Mouse (Mus musculus): ENCODE data around the gene Dab1. TPM values are rescaled to one million over a fixed set of nuclear protein-coding genes. Genes with fewer than 3 reads are reported as not detected.

The Dab1 gene
- polyA plus RNA-seq, 1 experiment from 2014 or later = 195 TPM

GRCm38 (mm10) chr4:104712338-104713083, 1093.4 kb downstream of the Dab1 start:
- H3K27ac ChIP-seq (ENCODE audit: low read length) = no peak overlapping the region
- H3K36me3 ChIP-seq (ENCODE audit: control insufficient read depth, insufficient read depth) = no peaks in the 10 kb centered on the region
- H3K4me2 ChIP-seq (ENCODE audit: low read length) = no peak overlapping the region
- H3K9ac ChIP-seq (replicated peaks; ENCODE audit: low read depth, low read length) = no peak overlapping the region
- H3K4me3 ChIP-seq (replicated peaks; ENCODE audit: low read length) = no peak overlapping the region
- WGBS = 50% methylated on average over 15 of the region's 15 CpGs
- ATAC-seq = no peak
- no peaks in the 10 kb centered on the region for H3K27me3 ChIP-seq (replicated peaks; ENCODE audit: control insufficient read depth, insufficient read depth, low read length)
- no peaks in the 10 kb centered on the region for H3K9me3 ChIP-seq (ENCODE audit: control insufficient read depth, low read length)
- peaks cover 15% of the 10 kb centered on the region for H3K4me1 ChIP-seq (replicated peaks; ENCODE audit: control insufficient read depth, insufficient read depth, low read length)

- Histone ChIP-seq H3K27me3 (replicated peaks; ENCODE audit: control insufficient read depth, insufficient read depth, low read length) (no peaks in the 10 kb centered on the region), H3K4me1 (replicated peaks; ENCODE audit: control insufficient read depth, insufficient read depth, low read length) (peaks cover 30% of the 10 kb centered on the region), H3K27ac (ENCODE audit: low read length) (no peak overlapping the region), H3K4me2 (ENCODE audit: low read length) (no peak overlapping the region), H3K36me3 (ENCODE audit: control insufficient read depth, insufficient read depth) (no peaks in the 10 kb centered on the region), H3K4me3 (replicated peaks; ENCODE audit: low read length) (no peak overlapping the region), H3K9ac (replicated peaks; ENCODE audit: low read depth, low read length) (no peak overlapping the region), H3K9me3 (ENCODE audit: control insufficient read depth, low read length) (no peaks in the 10 kb centered on the region)
- WGBS = 92% methylated on average over 9 of the region's 9 CpGs
- no peak for ATAC-seq
Observed at GRCm38 (mm10) chr4:104714925-104715519, 1095.9 kb downstream of the Dab1 start.

DNA sequence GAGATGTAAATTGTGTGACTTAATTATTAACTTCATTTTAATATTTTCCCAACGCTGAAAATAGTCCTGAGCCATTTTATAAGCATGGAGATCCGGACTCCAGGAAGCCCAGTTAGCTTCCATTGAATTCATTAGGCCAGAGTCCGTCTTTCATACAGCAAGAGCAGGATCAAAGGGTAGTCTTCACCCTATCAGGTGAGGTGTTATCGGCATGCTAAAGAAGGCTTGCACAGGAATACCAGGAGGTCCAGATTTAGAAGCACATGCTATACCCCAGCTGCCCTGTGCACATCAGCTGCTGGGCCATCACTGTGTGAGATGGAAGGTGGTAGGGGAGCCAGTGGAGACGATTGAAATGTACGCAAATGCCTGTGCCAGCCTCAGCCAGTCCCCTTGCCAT, 1096.7 kb downstream of the Dab1 start:
- Histone ChIP-seq H3K36me3 (ENCODE audit: control insufficient read depth, insufficient read depth) (no peaks in the 10 kb centered on the region), H3K4me2 (ENCODE audit: low read length) (no peak overlapping the region), H3K4me3 (replicated peaks; ENCODE audit: low read length) (no peak overlapping the region), H3K9me3 (ENCODE audit: control insufficient read depth, low read length) (no peaks in the 10 kb centered on the region), H3K4me1 (replicated peaks; ENCODE audit: control insufficient read depth, insufficient read depth, low read length) (peaks cover 30% of the 10 kb centered on the region), H3K27me3 (replicated peaks; ENCODE audit: control insufficient read depth, insufficient read depth, low read length) (no peaks in the 10 kb centered on the region), H3K27ac (ENCODE audit: low read length) (0 out of 2 replicates have a peak overlapping the region, but pooled peaks have one; percentile 24), H3K9ac (replicated peaks; ENCODE audit: low read depth, low read length) (no peak overlapping the region)
- ATAC-seq = no peak
- 74% methylated on average over 6 of the region's 6 CpGs for WGBS

DNA sequence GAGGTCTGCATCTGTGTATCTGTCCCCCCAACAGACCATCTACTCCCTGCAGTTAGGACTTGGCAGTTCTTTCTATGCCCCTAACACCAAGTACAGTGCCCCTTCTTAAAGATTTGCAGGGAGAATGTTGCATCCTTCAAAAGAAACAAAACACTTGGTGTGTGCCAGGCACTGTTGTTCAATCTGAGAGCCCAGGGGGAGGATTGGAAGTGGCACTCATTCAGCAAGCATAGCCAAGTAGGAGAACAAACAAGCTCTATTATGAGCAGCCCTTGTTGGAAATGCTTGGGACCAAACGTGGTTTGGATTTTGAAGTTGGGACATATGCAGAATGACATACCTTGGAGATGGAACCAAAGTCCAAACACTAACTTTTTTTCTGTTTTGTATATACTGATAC, 1097.3 kb downstream of the Dab1 start:
- Histone ChIP-seq H3K36me3 (ENCODE audit: control insufficient read depth, insufficient read depth) (no peaks in the 10 kb centered on the region), H3K27me3 (replicated peaks; ENCODE audit: control insufficient read depth, insufficient read depth, low read length) (no peaks in the 10 kb centered on the region), H3K9ac (replicated peaks; ENCODE audit: low read depth, low read length) (no peak overlapping the region), H3K9me3 (ENCODE audit: control insufficient read depth, low read length) (no peaks in the 10 kb centered on the region), H3K4me3 (replicated peaks; ENCODE audit: low read length) (no peak overlapping the region), H3K27ac (ENCODE audit: low read length) (0 out of 2 replicates have a peak overlapping the region, but pooled peaks have one; percentile 24), H3K4me2 (ENCODE audit: low read length) (no peak overlapping the region), H3K4me1 (replicated peaks; ENCODE audit: control insufficient read depth, insufficient read depth, low read length) (peaks cover 30% of the 10 kb centered on the region)
- 15% methylated on average over 1 of the region's 1 CpGs for WGBS
- no peak for ATAC-seq

GRCm38 (mm10) chr4:104718973-104719795, 1100.0 kb downstream of the Dab1 start:
- Histone ChIP-seq H3K4me2 (ENCODE audit: low read length) (no peak overlapping the region), H3K36me3 (ENCODE audit: control insufficient read depth, insufficient read depth) (no peaks in the 10 kb centered on the region), H3K4me3 (replicated peaks; ENCODE audit: low read length) (no peak overlapping the region), H3K9ac (replicated peaks; ENCODE audit: low read depth, low read length) (no peak overlapping the region; the same call in 1 of the 2 replicates), H3K4me1 (replicated peaks; ENCODE audit: control insufficient read depth, insufficient read depth, low read length) (peaks cover 37% of the 10 kb centered on the region), H3K27ac (ENCODE audit: low read length) (peak overlapping the region; percentile 64; the same call in 1 of the 2 replicates), H3K9me3 (ENCODE audit: control insufficient read depth, low read length) (no peaks in the 10 kb centered on the region), H3K27me3 (replicated peaks; ENCODE audit: control insufficient read depth, insufficient read depth, low read length) (no peaks in the 10 kb centered on the region)
- peak; percentile 81 for ATAC-seq
- WGBS = 14% methylated on average over 13 of the region's 13 CpGs

GRCm38 (mm10) chr4:104723527-104724045, 1104.4 kb downstream of the Dab1 start:
- Histone ChIP-seq H3K27me3 (replicated peaks; ENCODE audit: control insufficient read depth, insufficient read depth, low read length) (no peaks in the 10 kb centered on the region), H3K9me3 (ENCODE audit: control insufficient read depth, low read length) (no peaks in the 10 kb centered on the region), H3K9ac (replicated peaks; ENCODE audit: low read depth, low read length) (no peak overlapping the region), H3K4me3 (replicated peaks; ENCODE audit: low read length) (no peak overlapping the region), H3K4me2 (ENCODE audit: low read length) (no peak overlapping the region), H3K36me3 (ENCODE audit: control insufficient read depth, insufficient read depth) (peaks cover 2% of the 10 kb centered on the region; the same call in 1 of the 2 replicates), H3K4me1 (replicated peaks; ENCODE audit: control insufficient read depth, insufficient read depth, low read length) (peaks cover 31% of the 10 kb centered on the region), H3K27ac (ENCODE audit: low read length) (peak overlapping the region; percentile 78)
- no peak for ATAC-seq
- WGBS = 46% methylated on average over 6 of the region's 6 CpGs

DNA sequence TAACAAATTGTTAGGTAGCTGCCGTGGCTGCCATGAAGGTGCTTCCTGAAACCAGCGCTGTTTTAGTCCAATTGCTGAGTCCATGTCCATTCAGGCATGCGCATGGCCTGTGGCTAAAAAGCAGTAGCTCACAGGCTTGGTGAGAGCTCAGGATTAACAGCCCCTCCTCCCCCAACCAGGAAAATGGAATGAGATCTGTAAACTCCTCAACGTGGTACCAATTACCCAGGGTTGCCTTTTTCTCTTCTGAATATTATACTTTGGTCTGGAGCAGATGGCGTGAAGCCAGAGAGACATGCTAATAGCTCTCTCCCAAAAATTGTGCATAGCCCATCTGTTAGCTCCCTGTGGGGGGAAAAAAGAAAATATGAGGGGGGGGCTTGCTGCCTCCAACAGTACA, 1105.1 kb downstream of the Dab1 start:
- peak; percentile 41 for ATAC-seq
- peak overlapping the region; percentile 78 for H3K27ac ChIP-seq (ENCODE audit: low read length)

DNA sequence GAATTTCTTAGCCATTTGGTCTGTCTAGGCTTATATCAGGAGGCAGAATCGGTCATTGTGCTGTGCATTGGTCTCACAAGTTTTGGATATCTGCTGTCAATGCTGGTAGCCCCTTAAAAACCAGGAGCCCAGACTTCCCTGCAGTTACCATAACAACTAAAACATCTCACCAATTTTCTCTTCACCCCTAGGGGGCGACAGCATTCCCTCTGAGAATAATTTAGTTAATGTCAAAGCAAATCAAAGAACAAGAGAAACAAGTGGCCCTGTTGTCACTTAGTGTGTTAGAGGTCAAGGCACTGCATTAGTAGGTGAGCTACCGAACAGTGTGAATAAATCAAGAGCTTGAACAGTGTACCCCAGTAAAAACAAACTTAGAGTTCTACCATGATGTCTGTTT, 1106.5 kb downstream of the Dab1 start:
- WGBS = 46% methylated on average over 3 of the region's 3 CpGs

More for the DNA sequence above, 1105.1 kb downstream of the Dab1 start:
- H3K9ac ChIP-seq (replicated peaks; ENCODE audit: low read depth, low read length) = no peak overlapping the region
- no peaks in the 10 kb centered on the region for H3K27me3 ChIP-seq (replicated peaks; ENCODE audit: control insufficient read depth, insufficient read depth, low read length)
- 30% methylated on average over 5 of the region's 5 CpGs for WGBS
- H3K4me2 ChIP-seq (ENCODE audit: low read length) = no peak overlapping the region
- H3K36me3 ChIP-seq (ENCODE audit: control insufficient read depth, insufficient read depth) = peaks cover 2% of the 10 kb centered on the region; the same call in 1 of the 2 replicates
- H3K4me3 ChIP-seq (replicated peaks; ENCODE audit: low read length) = no peak overlapping the region
- H3K4me1 ChIP-seq (replicated peaks; ENCODE audit: control insufficient read depth, insufficient read depth, low read length) = peaks cover 24% of the 10 kb centered on the region
- no peaks in the 10 kb centered on the region for H3K9me3 ChIP-seq (ENCODE audit: control insufficient read depth, low read length)

DNA sequence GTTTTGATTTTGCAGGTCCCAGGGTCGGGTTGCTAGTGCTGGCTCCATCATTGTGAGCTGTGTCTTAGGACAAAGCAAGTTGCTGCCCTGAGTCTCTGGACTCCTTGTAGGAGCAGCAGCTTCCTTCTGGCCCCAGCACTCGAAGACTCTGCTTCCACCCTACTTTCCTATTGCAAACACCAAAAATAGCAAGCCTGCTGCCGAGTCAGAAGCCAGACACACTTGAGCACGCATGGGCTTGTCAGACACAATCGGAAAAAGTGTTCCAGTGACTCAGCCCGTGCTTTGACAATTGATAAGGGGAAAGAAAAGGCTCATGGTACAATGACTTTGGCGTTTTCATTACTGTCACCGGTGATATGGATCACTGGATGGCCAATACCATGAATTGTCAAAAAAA, 1110.0 kb downstream of the Dab1 start:
- ATAC-seq = no peak
- Histone ChIP-seq H3K27me3 (replicated peaks; ENCODE audit: control insufficient read depth, insufficient read depth, low read length) (no peaks in the 10 kb centered on the region), H3K9me3 (ENCODE audit: control insufficient read depth, low read length) (no peaks in the 10 kb centered on the region), H3K4me3 (replicated peaks; ENCODE audit: low read length) (no peak overlapping the region), H3K36me3 (ENCODE audit: control insufficient read depth, insufficient read depth) (peaks cover 2% of the 10 kb centered on the region; the same call in 1 of the 2 replicates), H3K4me1 (replicated peaks; ENCODE audit: control insufficient read depth, insufficient read depth, low read length) (peaks cover 6% of the 10 kb centered on the region), H3K9ac (replicated peaks; ENCODE audit: low read depth, low read length) (no peak overlapping the region), H3K4me2 (ENCODE audit: low read length) (no peak overlapping the region), H3K27ac (ENCODE audit: low read length) (no peak overlapping the region)
- 81% methylated on average over 8 of the region's 8 CpGs for WGBS

More for the DNA sequence above, 1106.5 kb downstream of the Dab1 start:
- Histone ChIP-seq H3K27me3 (replicated peaks; ENCODE audit: control insufficient read depth, insufficient read depth, low read length) (no peaks in the 10 kb centered on the region), H3K4me2 (ENCODE audit: low read length) (no peak overlapping the region), H3K9me3 (ENCODE audit: control insufficient read depth, low read length) (no peaks in the 10 kb centered on the region), H3K36me3 (ENCODE audit: control insufficient read depth, insufficient read depth) (peaks cover 2% of the 10 kb centered on the region; the same call in 1 of the 2 replicates), H3K4me1 (replicated peaks; ENCODE audit: control insufficient read depth, insufficient read depth, low read length) (peaks cover 16% of the 10 kb centered on the region), H3K27ac (ENCODE audit: low read length) (no peak overlapping the region), H3K4me3 (replicated peaks; ENCODE audit: low read length) (no peak overlapping the region), H3K9ac (replicated peaks; ENCODE audit: low read depth, low read length) (no peak overlapping the region)
- ATAC-seq = no peak

Data from forebrain, embryonic 16.5 days (tissue).